Mouse (Mus musculus): Measurements from ENCODE around the gene Gm3238.
A peak's percentile ranks its signal among the peaks of the same experiment; 100 is the strongest.
"Not testable (repeated sequence)": the region's sequence is repeated elsewhere in the genome, so short reads cannot be mapped to it uniquely, and the experiment has no call there.

Gm3238 gene

GRCm38 (mm10) chr10:77771225-77771624 is at the start of gene Gm3238:
Gene Gm3238 (minus strand): TSS chr10:77771325.
- not testable (repeated sequence) for DNase-seq

- no peak for DNase-seq
Measured at GRCm38 (mm10) chr10:77819203-77819602, 48.1 kb upstream of the Gm3238 start.

- no peak for DNase-seq
Measured at GRCm38 (mm10) chr10:77818523-77818922, 47.4 kb upstream of the Gm3238 start.

- peak; percentile 45 for DNase-seq
Measured at GRCm38 (mm10) chr10:77815514-77815913, 44.4 kb upstream of the Gm3238 start.

- no peak for DNase-seq
Measured at GRCm38 (mm10) chr10:77814382-77814781, 43.3 kb upstream of the Gm3238 start, which contains the start of gene Gm2696. Gene Gm2696 (plus strand): TSS chr10:77814682.

GRCm38 (mm10) chr10:77811743-77812142 is 40.6 kb upstream of the Gm3238 start, which contains the start of gene Gm9507:
Gene Gm9507 (minus strand): TSS chr10:77811843.
- DNase-seq: no peak

- no peak for DNase-seq
Measured at GRCm38 (mm10) chr10:77804095-77804494, 33.0 kb upstream of the Gm3238 start.

GRCm38 (mm10) chr10:77798921-77799508 is 27.9 kb upstream of the Gm3238 start, which contains the start of gene Gm19668:
Gene Gm19668 (minus strand): TSS chr10:77799133.
- no peak for DNase-seq

- not testable (repeated sequence) for DNase-seq
Measured at GRCm38 (mm10) chr10:77798164-77798920, 27.2 kb upstream of the Gm3238 start.

- DNase-seq: no peak
Measured at GRCm38 (mm10) chr10:77797677-77798076, 26.6 kb upstream of the Gm3238 start.

- DNase-seq: no peak
Measured at GRCm38 (mm10) chr10:77794976-77795375, 23.9 kb upstream of the Gm3238 start, which contains the start of gene Gm9639. Gene Gm9639 (minus strand): TSS chr10:77795076.

- DNase-seq: no peak
Measured at GRCm38 (mm10) chr10:77788621-77789020, 17.5 kb upstream of the Gm3238 start.

- not testable (repeated sequence) for DNase-seq
Measured at GRCm38 (mm10) chr10:77787876-77788275, 16.8 kb upstream of the Gm3238 start, which contains the start of gene Gm7137. Gene Gm7137 (minus strand): TSS chr10:77788200.

GRCm38 (mm10) chr10:77783396-77783795 is 12.3 kb upstream of the Gm3238 start:
- DNase-seq: not testable (repeated sequence)

- DNase-seq: not testable (repeated sequence)
Measured at GRCm38 (mm10) chr10:77782442-77782841, 11.3 kb upstream of the Gm3238 start, which contains the start of gene Gm3250. Gene Gm3250 (minus strand): TSS chr10:77782542.

GRCm38 (mm10) chr10:77776844-77777243 is 5.7 kb upstream of the Gm3238 start, which contains the start of gene Gm7138:
Gene Gm7138 (minus strand): TSS chr10:77776944.
- not testable (repeated sequence) for DNase-seq

- DNase-seq: not testable (repeated sequence)
Measured at GRCm38 (mm10) chr10:77772142-77772541, 1.0 kb upstream of the Gm3238 start.

GRCm38 (mm10) chr10:77769727-77770126 is 1.4 kb downstream of the Gm3238 start:
- DNase-seq: no peak

GRCm38 (mm10) chr10:77759582-77759981 is 11.5 kb downstream of the Gm3238 start, which contains the start of gene Gm3233:
Gene Gm3233 (minus strand): TSS chr10:77759682.
- DNase-seq: not testable (repeated sequence)

GRCm38 (mm10) chr10:77753448-77753847 is 17.7 kb downstream of the Gm3238 start:
- DNase-seq: no peak

- DNase-seq: not testable (repeated sequence)
Measured at GRCm38 (mm10) chr10:77752312-77752711, 18.8 kb downstream of the Gm3238 start.

- DNase-seq: not testable (repeated sequence)
Measured at GRCm38 (mm10) chr10:77751254-77751653, 19.9 kb downstream of the Gm3238 start, which contains the start of gene Gm9736. Gene Gm9736 (minus strand): TSS chr10:77751354.

GRCm38 (mm10) chr10:77750686-77751085 is 20.4 kb downstream of the Gm3238 start:
- not testable (repeated sequence) for DNase-seq
